Mouse (Mus musculus) inflammation-experienced regulatory T-cells (primary cell): ENCODE results near the gene March5. TPM values are rescaled to one million over a fixed set of nuclear protein-coding genes. Genes with fewer than 3 reads are reported as not detected.

ENCODE experiments used
- polyA plus RNA-seq, 2 experiments: library from polyadenylated mRNA; unstranded; fragments of 100-300 nt; shearing (Covaris generic); gene quantifications; one replicate each; pipeline ENCODE4 v1.2.1; 2017

Gene March5
- polyA plus RNA-seq = 10 to 100 TPM; 94.9 to 98.6 TPM

GRCm38 (mm10) chr19:37207303-37208175 lies at the start of gene March5:
Gene March5, plus strand, starts transcription at chr19:37207543.

GRCm38 (mm10) chr19:37208176-37208755 lies 923 bp downstream of the March5 start, which contains the start of gene Cpeb3:
Gene Cpeb3, minus strand, starts transcription at chr19:37208601.

Other genes starting within 250 kb of the March5 start
- under 1 TPM; 0.50 to 0.72 TPM for gene Cpeb3, start 1.1 kb downstream of the March5 start, polyA plus RNA-seq
- 10 to 100 TPM; 95.6 to 99.1 TPM for gene Ide, start 130.3 kb downstream of the March5 start, polyA plus RNA-seq
- 1 to 10 TPM; 1.0 to 1.6 TPM for gene Kif11, start 168.9 kb downstream of the March5 start, polyA plus RNA-seq
- 1 to 10 TPM in 1 of 2 experiments, under 1 TPM in 1; 0.92 to 4.3 TPM for gene Hhex, start 227.3 kb downstream of the March5 start, polyA plus RNA-seq